Mouse (Mus musculus): ENCODE data around the gene Atp6v0a4. TPM values are rescaled to one million over a fixed set of nuclear protein-coding genes. Genes with fewer than 3 reads are reported as not detected.

Gene Atp6v0a4
- polyA plus RNA-seq, 1 experiment from 2014 or later = 0.44 TPM

DNA sequence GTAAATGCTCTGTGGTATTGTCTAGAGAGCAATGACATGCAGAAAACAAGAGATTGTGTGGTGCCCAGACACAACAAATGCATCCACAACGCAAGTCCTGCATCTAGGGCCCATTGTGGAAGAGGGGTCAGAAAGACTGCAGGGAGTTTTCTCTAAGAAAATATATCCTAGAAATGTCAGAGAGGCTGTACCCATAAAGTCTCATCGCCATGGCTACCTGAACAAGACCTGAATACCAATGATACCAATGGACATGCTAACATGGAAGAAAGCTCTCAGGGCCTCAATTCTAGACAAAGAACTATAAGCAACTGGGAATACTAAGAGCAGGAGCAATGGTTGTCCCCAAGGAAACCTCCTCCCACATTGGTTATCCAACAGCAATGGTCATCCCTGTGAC, 111.6 kb downstream of the Atp6v0a4 start:
- no peak overlapping the region for H3K4me3 ChIP-seq (ENCODE audit: low read depth, low read length)
- 52% methylated on average over 2 of the region's 2 CpGs for WGBS
- H3K27me3 ChIP-seq (ENCODE audit: control insufficient read depth, insufficient read depth, low read length) = no peaks in the 10 kb centered on the region
- no peaks in the 10 kb centered on the region for H3K4me1 ChIP-seq (ENCODE audit: control insufficient read depth, insufficient read depth, low read length)
- H3K36me3 ChIP-seq (ENCODE audit: control insufficient read depth, insufficient read depth, low read length) = no peaks in the 10 kb centered on the region
- H3K9ac ChIP-seq (replicated peaks; ENCODE audit: low read depth, low read length) = no peak overlapping the region
- no peaks in the 10 kb centered on the region for H3K9me3 ChIP-seq (ENCODE audit: control insufficient read depth, low read length)
- ATAC-seq (ENCODE audit: low read depth) = no peak
- H3K27ac ChIP-seq (ENCODE audit: low read depth, low read length) = no peak overlapping the region
- H3K4me2 ChIP-seq (ENCODE audit: low read depth, low read length) = no peak overlapping the region

DNA sequence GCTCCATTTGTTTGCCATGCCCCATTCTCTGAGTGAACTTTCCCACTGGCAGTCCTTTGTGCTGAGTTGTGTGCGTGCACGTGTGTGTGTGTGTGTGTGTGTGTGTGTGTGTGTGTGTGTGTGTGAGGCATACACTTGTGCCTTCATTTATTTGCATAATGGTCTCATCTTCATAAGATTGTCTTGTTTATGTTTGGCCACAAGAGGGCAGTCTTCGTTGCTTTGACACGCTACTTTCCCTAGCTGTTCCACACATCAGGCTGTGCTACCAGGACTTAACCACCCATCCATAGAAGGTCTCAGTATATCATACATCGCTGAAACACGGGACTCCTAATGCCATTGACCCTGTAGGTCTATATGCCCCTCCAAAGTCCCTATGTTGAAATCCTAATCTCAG, 116.9 kb downstream of the Atp6v0a4 start:
- H3K4me2 ChIP-seq (ENCODE audit: low read depth, low read length) = no peak overlapping the region
- peak; percentile 76; the same call in 1 of the 2 replicates for ATAC-seq (ENCODE audit: low read depth)
- no peaks in the 10 kb centered on the region for H3K4me1 ChIP-seq (ENCODE audit: control insufficient read depth, insufficient read depth, low read length)
- no peaks in the 10 kb centered on the region for H3K27me3 ChIP-seq (ENCODE audit: control insufficient read depth, insufficient read depth, low read length)
- no peaks in the 10 kb centered on the region for H3K9me3 ChIP-seq (ENCODE audit: control insufficient read depth, low read length)
- no peak overlapping the region for H3K9ac ChIP-seq (replicated peaks; ENCODE audit: low read depth, low read length)
- H3K27ac ChIP-seq (ENCODE audit: low read depth, low read length) = no peak overlapping the region
- H3K4me3 ChIP-seq (ENCODE audit: low read depth, low read length) = no peak overlapping the region
- 9% methylated on average over 6 of the region's 6 CpGs for WGBS
- no peaks in the 10 kb centered on the region for H3K36me3 ChIP-seq (ENCODE audit: control insufficient read depth, insufficient read depth, low read length)

Other genes starting within 250 kb of the Atp6v0a4 start
- gene Svopl, start 77.6 kb downstream of the Atp6v0a4 start, polyA plus RNA-seq (2014; fragmentation: Nextera tagmentation; extraction: Ambion mirVana) = 0.57 and 1.1 TPM in 2 replicates
- gene Tmem213, start 15.3 kb downstream of the Atp6v0a4 start, polyA plus RNA-seq (2014; fragmentation: Nextera tagmentation; extraction: Ambion mirVana) = not detected in 2 replicates
- gene D630045J12Rik, start 129.4 kb upstream of the Atp6v0a4 start, polyA plus RNA-seq (2014; fragmentation: Nextera tagmentation; extraction: Ambion mirVana) = 20.5 and 21.0 TPM in 2 replicates
- 7.6 and 10.3 TPM in 2 replicates for gene Zc3hav1l, start 174.7 kb upstream of the Atp6v0a4 start, polyA plus RNA-seq (2014; fragmentation: Nextera tagmentation; extraction: Ambion mirVana)
- gene Zc3hav1, start 230.0 kb upstream of the Atp6v0a4 start, polyA plus RNA-seq (2014; fragmentation: Nextera tagmentation; extraction: Ambion mirVana) = 0.68 and 0.89 TPM in 2 replicates